Mouse (Mus musculus) lung, embryonic 14.5 days (tissue): ENCODE results near the gene Tmed4. TPM values are rescaled to one million over a fixed set of nuclear protein-coding genes. Genes with fewer than 3 reads are reported as not detected.
A peak's percentile ranks its signal among the peaks of the same experiment; 100 is the strongest.

Experiments used
- ATAC-seq: fragments of 200-750 bp; cut with Nextera tagmentation; 2 replicates; pipeline ENCODE4 v1.8.0; 2017; ENCODE audit warnings: mild to moderate bottlenecking, moderate TSS enrichment, moderate library complexity; ENCODE audit not compliant: insufficient read depth
- DNase-seq: peaks from one replicate; pipeline ENCODE4 v3.0.0-alpha.2; 2015
- H3K27ac ChIP-seq: fragments of 300-500 bp; sonication (generic); 2 replicates; pipeline ENCODE4 v1.5.1; 2014; ENCODE audit warnings: low read depth, mild to moderate bottlenecking, moderate library complexity
- H3K27me3 ChIP-seq: fragments of 300-500 bp; sonication (generic); 2 replicates; pipeline ENCODE4 v1.6.1; 2014; ENCODE audit warnings: low read length, control low read depth; ENCODE audit not compliant: insufficient read depth
- H3K36me3 ChIP-seq: fragments of 300-500 bp; sonication (generic); 2 replicates; pipeline ENCODE4 v1.6.1; 2014; ENCODE audit warnings: control low read depth; ENCODE audit not compliant: insufficient read depth
- H3K4me1 ChIP-seq: fragments of 300-500 bp; sonication (generic); 2 replicates; pipeline ENCODE4 v1.6.1; 2014; ENCODE audit warnings: antibody characterized with exemption, control low read depth; ENCODE audit not compliant: insufficient read depth
- H3K4me2 ChIP-seq: fragments of 300-500 bp; sonication (generic); 2 replicates; pipeline ENCODE4 v1.6.1; 2014; ENCODE audit warnings: mild to moderate bottlenecking
- H3K4me3 ChIP-seq: fragments of 300-500 bp; sonication (generic); 2 replicates; pipeline ENCODE4 v1.5.1; 2014; ENCODE audit warnings: low read depth, low read length
- H3K9ac ChIP-seq: fragments of 300-500 bp; sonication (generic); 2 replicates; pipeline ENCODE4 v1.6.1; 2014
- H3K9me3 ChIP-seq: fragments of 300-500 bp; sonication (generic); 2 replicates; pipeline ENCODE4 v1.6.1; 2016; ENCODE audit warnings: low read depth, low read length, control low read depth
- CTCF ChIP-seq: IDR thresholded peaks from 2 replicates; pipeline ENCODE4 v1.5.1; 2016; ENCODE audit warnings: antibody characterized with exemption, low read depth
- WGBS: fragments of 180-500 bp; shearing (Covaris S2); extraction: QIAGEN DNeasy Blood & Tissue Kit; methylation state at CpG from one replicate; pipeline ENCODE4 v1.1.7; 2014; 5-methylcytosine and 5-hydroxymethylcytosine counted together
- polyA plus RNA-seq: library from polyadenylated mRNA; unstranded; fragments of >200 nt; fragmentation: Nextera tagmentation; extraction: Ambion mirVana; gene quantifications from 2 replicates; pipeline ENCODE4 v1.2.1, GENCODE M21; 2014

Tmed4 gene
- polyA plus RNA-seq, result 79.2 and 91.0 TPM in 2 replicates

- peak within 1 kb of the TSS; percentile 87 for H3K4me3 ChIP-seq
- ATAC-seq (peak; percentile 99), DNase-seq (peak; percentile 99)
- no peaks in the 10 kb centered on the region for H3K27me3 ChIP-seq
- peak within 1 kb of the TSS; percentile 87 for H3K4me2 ChIP-seq
- H3K36me3 ChIP-seq, result peaks cover 25% of the 10 kb centered on the region
- H3K4me1 ChIP-seq, result 0 out of 2 replicates have a peak, but pooled peaks cover 2% of the 10 kb centered on the region
- peak; percentile 84 for TF ChIP-seq CTCF
- H3K9me3 ChIP-seq, result no peaks in the 10 kb centered on the region
- peak within 1 kb of the TSS; percentile 46; the same call in 1 of the 2 replicates for H3K27ac ChIP-seq
- WGBS, result under 1% methylated on average over 39 of the region's 39 CpGs
- peak within 1 kb of the TSS; percentile 81 for H3K9ac ChIP-seq
These were observed at the start of gene Tmed4 for GRCm38 (mm10) chr11:6274387-6275093. Gene Tmed4, minus strand, starts transcription at chr11:6274870.

- Histone ChIP-seq H3K27me3 (no peaks in the 10 kb centered on the region), H3K4me2 (no peak overlapping the region), H3K4me1 (no peaks in the 10 kb centered on the region), H3K36me3 (peaks cover 41% of the 10 kb centered on the region), H3K27ac (no peak overlapping the region), H3K4me3 (no peak overlapping the region), H3K9ac (no peak overlapping the region), H3K9me3 (no peaks in the 10 kb centered on the region)
- 53% methylated on average over 5 of the region's 5 CpGs for WGBS
- DNase-seq (no peak), ATAC-seq (no peak)
- no peak for TF ChIP-seq CTCF
These were observed 48.7 kb upstream of the Tmed4 start for GRCm38 (mm10) chr11:6323348-6323747.

- no peak for ATAC-seq
- no peak overlapping the region for H3K4me3 ChIP-seq
- WGBS, result 89% methylated on average over 2 of the region's 2 CpGs
These were observed 47.4 kb upstream of the Tmed4 start for GRCm38 (mm10) chr11:6322086-6322485.

GRCm38 (mm10) chr11:6319374-6319773, 44.7 kb upstream of the Tmed4 start:
- no peaks in the 10 kb centered on the region for H3K9me3 ChIP-seq
- peaks cover 70% of the 10 kb centered on the region for H3K36me3 ChIP-seq
- no peak overlapping the region for H3K4me3 ChIP-seq
- no peaks in the 10 kb centered on the region for H3K4me1 ChIP-seq
- no peak for DNase-seq
- no peak overlapping the region for H3K4me2 ChIP-seq
- H3K27me3 ChIP-seq, result no peaks in the 10 kb centered on the region
- H3K9ac ChIP-seq, result no peak overlapping the region
- TF ChIP-seq CTCF, result no peak
- H3K27ac ChIP-seq, result no peak overlapping the region
- no peak for ATAC-seq
- 86% methylated on average over 2 of the region's 2 CpGs for WGBS

More at GRCm38 (mm10) chr11:6322086-6322485, 47.4 kb upstream of the Tmed4 start:
- DNase-seq, result no peak
- Histone ChIP-seq H3K4me1 (no peaks in the 10 kb centered on the region), H3K36me3 (peaks cover 52% of the 10 kb centered on the region), H3K9ac (no peak overlapping the region), H3K27me3 (no peaks in the 10 kb centered on the region), H3K27ac (no peak overlapping the region), H3K9me3 (no peaks in the 10 kb centered on the region), H3K4me2 (no peak overlapping the region)
- TF ChIP-seq CTCF, result no peak

- H3K4me2 ChIP-seq, result no peak overlapping the region
- no peaks in the 10 kb centered on the region for H3K9me3 ChIP-seq
- DNase-seq (no peak), ATAC-seq (no peak)
- WGBS, result 86% methylated on average over 5 of the region's 5 CpGs
- H3K9ac ChIP-seq, result no peak overlapping the region
- no peaks in the 10 kb centered on the region for H3K27me3 ChIP-seq
- peaks cover 72% of the 10 kb centered on the region for H3K36me3 ChIP-seq
- H3K4me3 ChIP-seq, result no peak overlapping the region
- no peak overlapping the region for H3K27ac ChIP-seq
- no peak for TF ChIP-seq CTCF
- no peaks in the 10 kb centered on the region for H3K4me1 ChIP-seq
These were observed 43.9 kb upstream of the Tmed4 start for GRCm38 (mm10) chr11:6318559-6318958.

GRCm38 (mm10) chr11:6316821-6317220, 42.2 kb upstream of the Tmed4 start:
- 90% methylated on average over 11 of the region's 11 CpGs for WGBS
- H3K4me3 ChIP-seq, result no peak overlapping the region
- no peak overlapping the region for H3K27ac ChIP-seq
- ATAC-seq (no peak), DNase-seq (no peak)
- no peaks in the 10 kb centered on the region for H3K9me3 ChIP-seq
- no peaks in the 10 kb centered on the region for H3K4me1 ChIP-seq
- peaks cover 67% of the 10 kb centered on the region for H3K36me3 ChIP-seq
- H3K4me2 ChIP-seq, result no peak overlapping the region
- TF ChIP-seq CTCF, result no peak
- H3K9ac ChIP-seq, result no peak overlapping the region
- no peaks in the 10 kb centered on the region for H3K27me3 ChIP-seq

- Histone ChIP-seq H3K9me3 (no peaks in the 10 kb centered on the region), H3K4me1 (no peaks in the 10 kb centered on the region), H3K27me3 (no peaks in the 10 kb centered on the region), H3K4me3 (no peak overlapping the region), H3K27ac (no peak overlapping the region), H3K4me2 (no peak overlapping the region), H3K9ac (no peak overlapping the region), H3K36me3 (peaks cover 50% of the 10 kb centered on the region)
- no peak for ATAC-seq
- no peak for TF ChIP-seq CTCF
- WGBS, result 80% methylated on average over 7 of the region's 7 CpGs
- no peak for DNase-seq
These were observed 39.3 kb upstream of the Tmed4 start for GRCm38 (mm10) chr11:6313874-6314406.
